Mouse (Mus musculus) forebrain, embryonic 14.5 days (tissue): ENCODE data around the gene Ypel3. TPM values are rescaled to one million over a fixed set of nuclear protein-coding genes. Genes with fewer than 3 reads are reported as not detected.
A peak's percentile ranks its signal among the peaks of the same experiment; 100 is the strongest.

Experiments
- ATAC-seq: fragments of 200-750 bp; cut with Nextera tagmentation; 2 replicates; pipeline ENCODE4 v1.8.0; 2017; ENCODE audit warnings: mild to moderate bottlenecking, moderate library complexity
- DNase-seq: peaks from one replicate; pipeline ENCODE4 v3.0.0-alpha.2; 2015; ENCODE audit warnings: low spot score
- H3K27ac ChIP-seq: fragments of 300-500 bp; sonication (generic); 2 replicates; pipeline ENCODE4 v1.5.1; 2014; ENCODE audit warnings: low read depth, mild to moderate bottlenecking, control low read depth, low read length, moderate library complexity
- H3K27me3 ChIP-seq: fragments of 300-500 bp; sonication (generic); replicated peaks from 2 replicates; pipeline ENCODE4 v1.6.1; 2014; ENCODE audit warnings: low read length, control low read depth, mixed read lengths; ENCODE audit not compliant: control insufficient read depth, insufficient read depth
- H3K36me3 ChIP-seq: fragments of 300-500 bp; sonication (generic); 2 replicates; pipeline ENCODE4 v1.6.1; 2014; ENCODE audit warnings: low read length, control low read depth; ENCODE audit not compliant: control insufficient read depth, insufficient read depth
- H3K4me1 ChIP-seq: fragments of 300-500 bp; sonication (generic); 2 replicates; pipeline ENCODE4 v1.6.1; 2014; ENCODE audit warnings: antibody characterized with exemption, low read length, control low read depth; ENCODE audit not compliant: control insufficient read depth, insufficient read depth
- H3K4me2 ChIP-seq: fragments of 300-500 bp; sonication (generic); 2 replicates; pipeline ENCODE4 v1.6.1; 2014; ENCODE audit warnings: mild to moderate bottlenecking, control low read depth, low read length
- H3K4me3 ChIP-seq: fragments of 300-500 bp; sonication (generic); 2 replicates; pipeline ENCODE4 v1.5.1; 2014; ENCODE audit warnings: low read depth, low read length, control low read depth
- H3K9ac ChIP-seq: fragments of 300-500 bp; sonication (generic); 2 replicates; pipeline ENCODE4 v1.6.1; 2014; ENCODE audit warnings: mild to moderate bottlenecking, low read length, control low read depth, moderate library complexity
- H3K9me3 ChIP-seq: fragments of 300-500 bp; sonication (generic); replicated peaks from 2 replicates; pipeline ENCODE4 v1.6.1; 2016; ENCODE audit warnings: low read length, control low read depth, mixed read lengths; ENCODE audit not compliant: control insufficient read depth
- WGBS: fragments of 180-500 bp; shearing (Covaris S2); extraction: QIAGEN DNeasy Blood & Tissue Kit; methylation state at CpG from one replicate; pipeline ENCODE4 v1.1.7; 2014; 5-methylcytosine and 5-hydroxymethylcytosine counted together
- polyA plus RNA-seq: library from polyadenylated mRNA; unstranded; fragments of >200 nt; fragmentation: Nextera tagmentation; extraction: Ambion mirVana; gene quantifications from 2 replicates; pipeline ENCODE4 v1.2.1, GENCODE M21; 2014

Gene Ypel3
- polyA plus RNA-seq, 1 experiment from 2014 or later: 230 TPM

DNA sequence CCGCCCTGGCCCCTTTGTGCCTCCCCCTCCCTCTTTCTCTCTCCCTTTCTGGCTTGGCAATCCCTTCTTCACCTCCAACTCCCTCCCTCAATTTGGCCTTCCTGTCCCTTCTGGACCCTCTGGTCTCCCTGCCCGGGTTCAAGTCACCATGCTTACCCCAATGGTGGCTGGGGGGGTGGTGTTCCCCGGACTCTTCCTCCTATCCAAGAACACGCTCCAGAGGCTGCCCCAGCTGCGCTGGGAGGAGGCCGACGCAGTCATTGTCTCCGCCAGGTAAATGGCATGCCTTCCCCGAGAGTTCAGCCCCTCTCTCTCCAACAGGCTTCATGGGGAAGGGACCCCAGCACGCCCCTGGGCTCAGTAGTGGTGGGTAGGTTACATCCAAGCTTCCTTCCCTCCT lies 47.2 kb downstream of the Ypel3 start:
- Histone ChIP-seq H3K4me2 (peak overlapping the region; percentile 68), H3K36me3 (peaks cover 8% of the 10 kb centered on the region; the same call in 1 of the 2 replicates), H3K27ac (peak overlapping the region; percentile 78), H3K9me3 (no peaks in the 10 kb centered on the region), H3K4me1 (peaks cover 7% of the 10 kb centered on the region), H3K27me3 (no peaks in the 10 kb centered on the region), H3K4me3 (peak overlapping the region; percentile 61), H3K9ac (peak overlapping the region; percentile 82)
- WGBS: 11% methylated on average over 10 of the region's 10 CpGs
- ATAC-seq (peak; percentile 16), DNase-seq (peak; percentile 11)

DNA sequence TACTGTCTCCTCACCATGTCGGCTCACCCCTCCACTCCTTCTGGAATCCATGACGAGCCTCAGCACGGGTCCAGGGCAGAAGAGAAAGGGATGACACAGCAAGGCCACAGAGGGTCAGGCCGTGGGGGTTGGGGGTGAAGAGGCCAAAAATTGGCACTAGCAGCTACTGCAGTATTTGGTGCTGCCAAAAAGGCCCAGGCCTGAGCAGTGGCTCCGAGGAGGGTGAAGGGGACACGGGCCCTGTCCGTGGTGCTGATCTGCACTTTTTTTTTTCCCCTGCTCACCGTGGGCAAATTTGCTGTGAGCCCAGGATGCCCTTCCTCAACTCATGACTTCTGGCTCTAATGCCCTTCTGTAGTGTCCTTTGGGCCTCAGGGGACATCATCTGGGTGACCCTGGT lies 48.6 kb downstream of the Ypel3 start:
- Histone ChIP-seq H3K4me3 (no peak overlapping the region), H3K4me1 (peaks cover 7% of the 10 kb centered on the region), H3K27me3 (no peaks in the 10 kb centered on the region), H3K9me3 (no peaks in the 10 kb centered on the region), H3K36me3 (peaks cover 8% of the 10 kb centered on the region; the same call in 1 of the 2 replicates), H3K27ac (no peak overlapping the region), H3K4me2 (peak overlapping the region; percentile 68; the same call in 1 of the 2 replicates), H3K9ac (no peak overlapping the region)
- no peak for ATAC-seq
- 24% methylated on average over 8 of the region's 8 CpGs for WGBS
- DNase-seq: no peak

DNA sequence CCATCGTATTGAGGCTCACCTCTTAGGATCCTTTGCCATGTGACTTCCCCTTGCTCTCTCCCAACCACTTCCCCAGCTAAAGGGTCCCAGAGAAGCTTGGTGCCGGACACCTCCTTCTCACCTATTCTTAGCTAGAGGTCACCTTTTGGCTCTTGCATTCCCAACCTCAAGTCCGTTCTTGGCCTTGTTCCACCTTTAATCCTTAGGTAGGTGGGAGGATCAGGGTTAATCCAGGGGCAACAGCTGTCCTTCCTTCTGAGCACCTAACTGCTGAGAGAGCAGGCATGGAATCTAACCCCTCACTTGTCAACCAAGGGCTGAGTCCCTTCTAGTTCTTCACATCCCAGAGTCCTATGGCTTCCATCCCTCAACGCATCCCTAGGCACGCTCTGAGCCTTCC lies 49.2 kb downstream of the Ypel3 start:
- WGBS: 81% methylated on average over 5 of the region's 5 CpGs
- ATAC-seq (no peak), DNase-seq (no peak)
- Histone ChIP-seq H3K9ac (no peak overlapping the region; the same call in 1 of the 2 replicates), H3K4me3 (no peak overlapping the region), H3K27me3 (no peaks in the 10 kb centered on the region), H3K36me3 (peaks cover 8% of the 10 kb centered on the region; the same call in 1 of the 2 replicates), H3K4me2 (no peak overlapping the region; the same call in 1 of the 2 replicates), H3K9me3 (no peaks in the 10 kb centered on the region), H3K4me1 (peaks cover 7% of the 10 kb centered on the region), H3K27ac (no peak overlapping the region)

Other genes starting within 250 kb of the Ypel3 start
- 163 and 182 TPM in 2 replicates for gene Eif3c, start 210.5 kb upstream of the Ypel3 start, polyA plus RNA-seq
- gene Apobr, start 192.0 kb upstream of the Ypel3 start, polyA plus RNA-seq: 0.21 and 0.44 TPM in 2 replicates
- 24.0 and 28.0 TPM in 2 replicates for gene Cln3, start 191.1 kb upstream of the Ypel3 start, polyA plus RNA-seq
- not detected in 2 replicates for gene Il27, start 182.0 kb upstream of the Ypel3 start, polyA plus RNA-seq
- 7.0 and 8.5 TPM in 2 replicates for gene Nupr1, start 146.1 kb upstream of the Ypel3 start, polyA plus RNA-seq
- 61.3 and 66.1 TPM in 2 replicates for gene Sgf29, start 127.6 kb upstream of the Ypel3 start, polyA plus RNA-seq
- gene Sult1a1, start 100.5 kb upstream of the Ypel3 start, polyA plus RNA-seq: 3.3 and 5.7 TPM in 2 replicates
- gene Bola2, start 81.6 kb upstream of the Ypel3 start, polyA plus RNA-seq: 147 and 164 TPM in 2 replicates
- gene Slx1b, start 81.2 kb upstream of the Ypel3 start, polyA plus RNA-seq: 8.8 and 10.1 TPM in 2 replicates
- gene Coro1a, start 69.2 kb upstream of the Ypel3 start, polyA plus RNA-seq: 97.2 and 111 TPM in 2 replicates
- gene Mapk3, start 17.4 kb upstream of the Ypel3 start, polyA plus RNA-seq: 90.8 and 99.7 TPM in 2 replicates
- gene Gdpd3, start 10.6 kb upstream of the Ypel3 start, polyA plus RNA-seq: 1.2 and 1.3 TPM in 2 replicates
- 0.42 and 0.47 TPM in 2 replicates for gene Tbx6, start 4.5 kb downstream of the Ypel3 start, polyA plus RNA-seq
- 231 and 256 TPM in 2 replicates for gene Ppp4c, start 15.5 kb downstream of the Ypel3 start, polyA plus RNA-seq
- gene Fam57b, start 20.7 kb downstream of the Ypel3 start, polyA plus RNA-seq: 31.3 and 37.4 TPM in 2 replicates
- not detected in 2 replicates for gene 4930451I11Rik, start 54.7 kb downstream of the Ypel3 start, polyA plus RNA-seq
- 4.9 and 6.7 TPM in 2 replicates for gene Doc2a, start 70.5 kb downstream of the Ypel3 start, polyA plus RNA-seq
- 12.0 and 13.7 TPM in 2 replicates for gene Hirip3, start 85.0 kb downstream of the Ypel3 start, polyA plus RNA-seq
- gene Ino80e, start 85.4 kb downstream of the Ypel3 start, polyA plus RNA-seq: 91.3 and 104 TPM in 2 replicates
- gene Taok2, start 107.7 kb downstream of the Ypel3 start, polyA plus RNA-seq: 25.9 and 31.0 TPM in 2 replicates
- gene Tmem219, start 146.0 kb downstream of the Ypel3 start, polyA plus RNA-seq: 34.3 and 44.9 TPM in 2 replicates
- 69.3 and 89.2 TPM in 2 replicates for gene Kctd13, start 151.9 kb downstream of the Ypel3 start, polyA plus RNA-seq
- gene Asphd1, start 172.6 kb downstream of the Ypel3 start, polyA plus RNA-seq: 4.4 and 6.0 TPM in 2 replicates
- gene Sez6l2, start 173.6 kb downstream of the Ypel3 start, polyA plus RNA-seq: 33.8 and 34.6 TPM in 2 replicates
- gene Cdipt, start 199.0 kb downstream of the Ypel3 start, polyA plus RNA-seq: 92.4 and 96.0 TPM in 2 replicates
- gene Cdiptos, start 199.1 kb downstream of the Ypel3 start, polyA plus RNA-seq: 0.51 and 1.0 TPM in 2 replicates
- gene Mvp, start 237.7 kb downstream of the Ypel3 start, polyA plus RNA-seq: 1.8 and 2.7 TPM in 2 replicates
- 0.34 and 0.74 TPM in 2 replicates for gene Pagr1b, start 239.5 kb downstream of the Ypel3 start, polyA plus RNA-seq
- gene Pagr1a, start 240.4 kb downstream of the Ypel3 start, polyA plus RNA-seq: 22.3 and 25.1 TPM in 2 replicates
- gene Gm42742, start 244.1 kb downstream of the Ypel3 start, polyA plus RNA-seq: 65.0 and 68.5 TPM in 2 replicates
- gene Prrt2, start 244.3 kb downstream of the Ypel3 start, polyA plus RNA-seq: 13.7 and 20.1 TPM in 2 replicates